Mouse (Mus musculus) kidney, adult 18-20 months (tissue): ENCODE data around the gene Cap2.

Experiments used
- DNase-seq: peaks from one replicate; pipeline ENCODE4 v3.0.0; 2021

The Cap2 gene

GRCm38 (mm10) chr13:46571961-46572647, 70.5 kb downstream of the Cap2 start:
- no peak for DNase-seq

GRCm38 (mm10) chr13:46572648-46573163, 71.1 kb downstream of the Cap2 start:
- no peak for DNase-seq

- DNase-seq: no peak
These were observed 72.6 kb downstream of the Cap2 start for GRCm38 (mm10) chr13:46574201-46574600.

- no peak for DNase-seq
These were observed 73.1 kb downstream of the Cap2 start for GRCm38 (mm10) chr13:46574707-46575106.

DNA sequence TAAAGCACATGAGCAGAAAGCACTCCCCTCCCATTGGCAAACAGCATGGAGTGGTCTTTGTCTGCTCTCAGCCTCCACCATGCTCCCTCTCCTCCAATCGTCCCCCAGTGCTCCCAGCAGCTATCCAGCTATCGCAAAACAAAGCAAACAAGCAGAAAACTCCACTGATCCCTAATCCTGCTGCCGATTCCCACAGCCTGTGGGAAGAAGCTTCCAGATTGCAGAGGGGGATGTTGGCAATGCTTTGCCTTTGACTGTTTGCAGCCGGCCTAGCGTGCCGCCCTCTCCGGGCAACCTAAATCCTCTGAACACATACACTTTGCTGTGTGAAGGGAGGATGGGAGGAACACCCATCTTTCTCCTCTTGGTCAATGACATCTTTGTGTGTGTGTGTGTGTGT, 83.2 kb downstream of the Cap2 start:
- DNase-seq: no peak

GRCm38 (mm10) chr13:46587717-46588289, 86.2 kb downstream of the Cap2 start:
- DNase-seq: no peak

- no peak for DNase-seq
These were observed 87.0 kb downstream of the Cap2 start for GRCm38 (mm10) chr13:46588606-46589005.

GRCm38 (mm10) chr13:46590885-46591284, 89.2 kb downstream of the Cap2 start:
- no peak for DNase-seq

GRCm38 (mm10) chr13:46600694-46601093, 99.0 kb downstream of the Cap2 start:
- DNase-seq: no peak

DNA sequence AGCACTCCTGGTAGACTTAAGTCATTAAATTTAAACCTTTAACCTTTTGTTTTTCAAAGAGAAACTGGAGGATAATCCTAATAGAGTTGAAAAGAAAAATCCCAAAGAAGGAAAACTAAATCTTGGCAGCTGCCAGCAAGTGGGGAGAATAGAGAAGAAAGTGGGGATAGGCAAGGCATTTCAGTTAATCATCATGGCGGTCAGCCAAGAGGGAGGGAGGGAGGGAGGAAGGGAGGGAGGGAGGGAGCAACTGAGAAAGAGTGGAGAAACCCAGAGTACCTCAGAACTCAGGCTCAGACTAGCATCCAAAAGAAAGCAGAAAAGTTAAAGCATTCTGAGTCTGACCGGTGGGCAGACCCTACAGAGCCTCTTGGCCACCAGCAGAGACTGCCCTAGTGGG, 99.7 kb downstream of the Cap2 start:
- no peak for DNase-seq

DNA sequence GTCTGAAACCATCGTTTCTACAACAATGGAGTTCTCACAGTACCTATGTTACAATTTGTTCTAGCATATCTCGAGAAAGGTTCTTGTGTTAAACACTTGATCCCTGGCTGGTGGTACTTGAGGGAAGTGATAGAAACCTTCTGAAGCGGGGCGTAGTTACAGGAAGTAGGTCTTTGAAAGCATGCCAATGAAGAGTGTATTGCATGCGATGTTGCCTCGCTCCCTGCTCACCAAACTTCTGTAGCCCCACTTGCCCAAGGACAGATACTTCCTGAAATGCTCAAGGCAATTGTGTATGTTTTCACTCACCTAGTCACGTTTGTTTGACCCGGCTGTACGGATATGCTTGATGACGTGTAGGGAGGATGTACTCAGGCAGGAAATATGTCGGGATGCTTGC, 101.0 kb downstream of the Cap2 start:
- no peak for DNase-seq

- no peak for DNase-seq
These were observed 109.4 kb downstream of the Cap2 start for GRCm38 (mm10) chr13:46611033-46611432.

DNA sequence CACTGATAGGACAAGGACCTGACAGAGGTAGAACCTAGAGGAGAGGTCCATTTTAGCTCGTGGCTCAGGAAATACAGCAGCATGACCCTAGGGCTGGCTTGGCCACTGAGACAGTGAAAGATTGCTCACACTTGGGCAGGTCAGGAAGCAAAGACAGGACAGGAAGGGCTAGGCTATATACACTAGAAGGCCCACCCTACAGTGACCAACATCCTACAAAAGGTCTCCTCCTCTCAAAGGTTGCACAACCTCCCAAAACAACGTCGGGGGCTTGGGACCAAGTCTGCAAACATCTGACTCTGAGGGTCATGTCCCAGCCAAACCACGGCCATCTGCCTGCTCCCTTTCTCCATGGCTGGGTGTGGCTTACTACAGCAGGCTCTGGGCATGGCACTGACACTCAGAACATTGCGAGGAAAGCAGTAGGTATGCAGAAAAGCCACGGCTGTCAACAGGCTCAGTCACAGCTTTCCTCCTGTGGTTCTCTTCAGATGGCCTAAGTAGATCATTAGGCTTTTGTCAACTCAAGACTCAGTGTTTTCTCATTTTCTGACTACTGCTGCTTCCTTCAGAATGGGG, 112.1 kb downstream of the Cap2 start:
- no peak for DNase-seq

DNA sequence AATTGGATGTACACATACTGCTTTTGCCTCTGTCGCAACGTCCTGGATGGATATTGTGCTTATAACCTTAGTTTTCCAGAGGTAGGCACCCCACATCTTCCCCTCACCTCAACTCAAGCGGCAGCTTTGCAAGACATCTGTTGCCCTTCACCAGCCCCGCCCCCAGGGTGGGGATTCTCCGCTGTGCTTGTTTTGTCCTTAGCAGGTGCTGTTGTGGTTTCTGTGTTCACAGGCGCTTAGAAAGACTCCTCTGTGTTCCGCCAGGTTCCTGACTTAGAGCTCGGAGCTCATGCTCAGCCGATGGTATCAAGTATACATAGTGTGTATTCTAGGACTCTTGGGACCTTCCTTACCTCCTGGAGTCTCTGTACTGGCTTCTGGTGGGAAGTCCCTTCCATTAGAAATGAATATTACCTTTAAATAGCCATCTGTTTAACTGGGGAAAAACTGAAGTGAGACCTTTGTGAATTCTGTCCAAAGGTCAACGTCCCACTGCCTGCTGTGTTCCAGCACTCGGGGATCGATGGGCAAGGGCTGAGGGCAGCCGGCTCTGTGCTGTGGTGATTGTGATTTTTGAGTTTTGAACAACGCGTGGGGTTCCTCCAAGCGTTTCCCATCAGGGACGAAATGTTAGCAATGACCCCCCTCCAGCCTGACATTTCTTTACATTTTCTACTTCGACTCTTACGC, 115.2 kb downstream of the Cap2 start:
- DNase-seq: no peak

DNA sequence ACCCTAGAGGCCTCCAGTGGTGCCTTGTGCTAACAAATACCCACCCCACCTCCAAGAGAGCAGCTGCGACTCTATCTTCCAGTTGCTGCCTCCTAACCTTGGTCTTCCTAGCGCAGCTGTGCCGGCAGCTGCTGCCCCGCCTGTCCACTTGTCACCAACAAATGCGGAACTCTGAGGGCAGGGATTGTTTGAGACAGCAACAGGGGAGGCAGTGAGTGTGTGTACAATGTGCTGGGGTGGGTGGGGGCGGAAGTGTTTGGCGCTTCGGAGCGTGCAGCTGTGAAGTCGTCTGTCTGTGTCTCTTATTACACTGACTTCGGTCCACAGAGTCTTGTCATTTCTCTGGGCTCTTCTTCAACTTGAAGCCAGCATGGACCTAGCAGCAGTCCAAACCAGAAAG, 118.0 kb downstream of the Cap2 start:
- DNase-seq: no peak

GRCm38 (mm10) chr13:46620964-46621757, 119.5 kb downstream of the Cap2 start:
- no peak for DNase-seq

DNA sequence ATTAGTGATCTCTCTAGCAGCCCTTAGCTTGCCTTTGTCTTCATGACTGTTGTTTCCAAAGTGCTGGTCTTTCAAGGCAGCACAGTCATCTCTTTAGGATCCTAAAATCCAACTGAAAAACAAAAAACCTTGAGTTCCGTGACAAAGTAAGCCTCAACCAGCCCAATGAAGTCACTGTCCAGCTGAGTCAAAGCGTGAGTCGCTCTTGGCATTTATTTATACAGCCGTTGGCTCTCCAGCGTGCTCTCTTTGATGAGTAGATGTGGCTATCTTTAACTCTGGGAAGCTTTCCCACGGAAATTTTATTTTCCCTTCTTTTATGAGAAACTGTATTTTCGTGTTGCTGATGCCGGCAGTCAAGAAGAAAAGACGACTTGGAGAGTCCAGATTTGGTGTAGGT, 125.0 kb downstream of the Cap2 start:
- no peak for DNase-seq

- DNase-seq: no peak
These were observed 126.2 kb downstream of the Cap2 start for GRCm38 (mm10) chr13:46627841-46628240.

DNA sequence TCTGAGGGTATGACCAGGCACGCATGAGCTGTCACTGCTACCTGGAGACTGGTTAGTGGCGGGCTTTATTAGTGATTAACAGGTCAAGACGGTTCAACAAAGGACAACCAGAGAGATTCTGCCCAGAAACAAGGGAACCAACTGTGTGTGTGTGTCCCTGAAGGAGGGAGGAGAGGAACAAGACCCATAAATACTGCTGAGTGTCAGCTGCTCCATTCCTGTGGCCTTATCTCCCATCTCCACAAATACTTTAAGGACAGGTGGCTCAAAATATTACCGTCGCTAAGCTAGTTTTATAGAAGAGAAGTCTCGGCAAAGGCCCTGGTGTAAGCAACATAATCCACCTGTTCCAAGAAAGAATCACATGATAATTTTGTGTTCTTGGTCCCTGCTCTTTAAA, 127.7 kb downstream of the Cap2 start:
- DNase-seq: no peak

GRCm38 (mm10) chr13:46632796-46633195, 131.1 kb downstream of the Cap2 start:
- DNase-seq: no peak

DNA sequence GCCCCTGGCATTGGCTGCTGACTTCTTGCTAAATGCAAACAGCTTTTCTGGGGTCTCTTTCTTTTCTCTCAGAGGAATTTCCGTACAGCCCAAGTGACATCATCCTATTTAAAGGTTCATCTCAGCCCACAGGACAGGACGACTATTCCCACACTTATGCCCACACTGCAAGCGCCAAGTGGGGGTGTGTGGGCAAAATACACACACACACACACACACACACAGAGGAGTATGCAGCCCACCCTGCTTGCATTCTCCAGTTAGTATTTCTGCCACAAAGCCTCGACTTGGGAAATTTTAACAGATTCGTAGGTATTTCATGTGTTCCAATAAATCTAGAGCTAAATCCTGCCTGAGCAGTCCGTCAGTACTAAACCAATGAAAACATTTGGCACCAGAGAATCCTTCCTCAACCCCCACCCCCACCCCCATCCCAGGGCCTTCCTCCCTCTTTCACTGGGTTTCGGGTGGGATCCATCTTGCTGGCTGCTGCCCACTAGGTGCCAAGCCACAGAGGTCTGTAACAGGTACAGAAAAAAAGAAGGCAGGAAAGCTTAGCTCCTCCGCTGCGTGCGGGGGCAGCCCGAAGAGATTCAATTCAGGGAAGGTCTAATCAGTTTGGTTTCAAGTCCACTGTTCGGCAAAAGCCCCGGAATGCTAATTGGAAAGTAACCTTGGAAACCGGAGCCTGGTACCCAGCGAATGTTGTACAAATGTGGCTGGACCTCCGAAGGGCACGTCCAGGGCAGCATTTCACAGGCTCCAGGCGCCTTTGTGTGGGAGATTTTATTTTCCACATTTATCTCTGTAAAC, 131.9 kb downstream of the Cap2 start:
- no peak for DNase-seq

DNA sequence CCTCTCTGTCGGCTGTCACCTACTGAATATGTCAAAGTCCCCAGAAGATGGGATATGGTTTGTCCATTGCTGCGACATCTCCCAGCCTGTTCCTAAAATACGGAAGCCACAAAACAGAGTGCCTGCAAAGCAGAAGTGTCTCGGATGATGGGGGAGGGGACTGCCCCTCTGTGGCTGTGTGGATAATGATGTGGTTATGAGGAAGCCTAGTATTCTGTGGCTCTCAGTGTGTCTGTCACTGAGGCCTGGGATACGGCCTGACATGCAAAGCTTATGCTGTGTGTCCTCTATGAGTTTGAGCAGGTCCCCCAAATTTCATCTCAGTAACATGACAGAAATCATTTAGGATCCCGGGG, 132.5 kb downstream of the Cap2 start:
- DNase-seq: no peak
